Mouse (Mus musculus) embryonic fibroblast, embryonic 13.5 days (primary cell): Measurements from ENCODE around the gene Pef1.

Experiments used
- CTCF ChIP-seq: IDR thresholded peaks from 2 replicates; pipeline ENCODE4 v1.5.1; 2011; ENCODE audit warnings: mild to moderate bottlenecking, control low read depth, low read length, moderate library complexity, borderline replicate concordance; ENCODE audit not compliant: insufficient read depth
- POLR2A ChIP-seq: IDR thresholded peaks from 2 replicates; pipeline ENCODE4 v1.6.1; 2011; ENCODE audit warnings: low read depth, mild to moderate bottlenecking, control low read depth, low read length, moderate library complexity

DNA sequence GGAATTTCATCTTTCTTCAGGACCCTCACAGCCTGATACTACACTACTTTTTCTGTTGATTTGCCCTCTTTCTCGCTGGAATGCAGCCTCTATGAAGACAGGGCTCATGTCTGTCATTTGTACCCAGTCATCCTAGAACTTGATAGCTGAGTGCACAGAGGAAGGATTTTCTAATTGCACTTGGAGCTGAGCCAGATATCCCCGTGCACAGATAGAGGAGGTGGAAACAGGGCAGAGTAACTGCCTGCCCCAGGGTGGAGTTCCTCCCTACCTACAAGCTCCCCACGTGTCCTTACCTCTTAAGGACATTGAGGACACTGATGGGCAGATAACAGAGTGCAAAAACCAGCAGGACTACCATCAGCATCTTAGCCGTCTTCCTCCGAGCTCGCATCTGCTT lies 31.0 kb downstream of the Pef1 start:
- TF ChIP-seq POLR2A (no peak), CTCF (no peak)
